Mouse (Mus musculus) thymus, adult 2 months (tissue): ENCODE results near the gene Trmt2a. TPM values are rescaled to one million over a fixed set of nuclear protein-coding genes. Genes with fewer than 3 reads are reported as not detected.

ENCODE experiments used
- DNase-seq: peaks from one replicate; pipeline ENCODE4 v3.0.0; 2021
- H3K27ac ChIP-seq: fragments of 200-500 bp; 2 replicates; pipeline ENCODE4 v1.5.1; 2012; ENCODE audit warnings: low read length, control low read depth; ENCODE audit not compliant: control insufficient read depth, insufficient read depth
- H3K27me3 ChIP-seq: fragments of 200-500 bp; 2 replicates; pipeline ENCODE4 v1.6.1; 2012; ENCODE audit warnings: mild to moderate bottlenecking, low read length, moderate library complexity, mixed read lengths; ENCODE audit not compliant: control insufficient read depth, insufficient read depth
- H3K36me3 ChIP-seq: fragments of 200-500 bp; 2 replicates; pipeline ENCODE4 v1.6.1; 2012; ENCODE audit warnings: mild to moderate bottlenecking, low read length, moderate library complexity; ENCODE audit not compliant: control insufficient read depth, insufficient read depth
- H3K4me1 ChIP-seq: fragments of 200-500 bp; replicated peaks from 2 replicates; pipeline ENCODE4 v1.6.1; 2012; ENCODE audit warnings: low read length; ENCODE audit not compliant: control insufficient read depth, insufficient read depth
- H3K4me3 ChIP-seq: fragments of 200-500 bp; 2 replicates; pipeline ENCODE4 v1.5.1; 2012; ENCODE audit warnings: mild to moderate bottlenecking, low read length, control low read depth, moderate library complexity; ENCODE audit not compliant: control insufficient read depth, insufficient read depth
- CTCF ChIP-seq: fragments of 200-500 bp; IDR thresholded peaks from 2 replicates; pipeline ENCODE4 v1.5.1; 2012; ENCODE audit warnings: mild to moderate bottlenecking, control low read depth, low read length, moderate library complexity, borderline replicate concordance; ENCODE audit not compliant: control insufficient read depth, poor library complexity, insufficient read depth; ENCODE audit errors: extremely low read depth
- POLR2A ChIP-seq: fragments of 200-500 bp; IDR thresholded peaks from 2 replicates; pipeline ENCODE4 v1.6.1; 2012; ENCODE audit warnings: mild to moderate bottlenecking, low read length, control low read depth, moderate library complexity; ENCODE audit not compliant: control insufficient read depth, poor library complexity, insufficient read depth; ENCODE audit errors: extremely low read depth
- WGBS: fragments of 180-500 bp; shearing (Covaris S2); methylation state at CpG from one replicate; pipeline ENCODE4 v1.1.7; 2018; 5-methylcytosine and 5-hydroxymethylcytosine counted together
- polyA plus RNA-seq: library from polyadenylated mRNA; depleted of rRNA; stranded (reverse); fragments of >200 nt; gene quantifications from 2 replicates; pipeline ENCODE4 v1.2.3, GENCODE M21; 2012

Gene Trmt2a
- polyA plus RNA-seq, 1 experiment = 98.4 TPM

DNA sequence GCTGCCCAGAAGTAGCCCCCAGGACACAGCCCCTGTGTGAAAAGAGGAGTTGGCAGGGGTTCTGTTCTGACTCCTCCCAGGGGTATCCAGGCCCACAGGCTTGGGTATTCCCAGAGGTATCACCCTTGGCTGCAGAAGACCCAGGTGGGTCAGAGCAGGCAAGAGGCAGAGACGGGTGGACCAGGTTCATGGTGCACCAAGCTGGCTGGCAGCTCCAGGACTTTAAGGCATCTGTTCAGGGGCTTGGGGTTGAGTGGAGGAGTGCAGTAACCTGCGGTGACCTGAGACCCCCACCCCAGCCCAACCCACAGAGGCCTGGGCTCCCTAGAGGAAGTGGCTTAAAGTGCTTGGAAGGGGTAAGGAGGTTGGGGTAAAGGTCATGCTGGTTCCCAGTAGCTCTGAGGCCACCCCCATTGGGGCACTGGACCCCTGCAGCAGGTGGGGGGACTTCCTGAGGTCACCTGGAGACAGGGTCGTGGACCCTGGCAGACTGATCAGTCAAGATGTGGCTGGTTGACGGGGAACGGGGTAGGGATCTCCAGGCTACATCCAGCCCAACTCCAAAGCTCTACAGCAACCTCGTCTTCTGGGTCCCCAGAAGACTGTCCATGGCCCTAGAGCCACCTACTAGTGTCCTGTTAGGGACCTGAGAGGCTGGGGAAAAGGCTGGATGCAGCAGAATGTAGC is 27.5 kb upstream of the Trmt2a start:
- no peak overlapping the region for H3K4me3 ChIP-seq
- TF ChIP-seq POLR2A = no peak
- H3K4me1 ChIP-seq = peaks cover 28% of the 10 kb centered on the region
- 83% methylated on average over 6 of the region's 6 CpGs for WGBS
- DNase-seq = no peak
- H3K27ac ChIP-seq = no peak overlapping the region; the same call in 1 of the 2 replicates
- H3K36me3 ChIP-seq = peaks cover 34% of the 10 kb centered on the region
- H3K27me3 ChIP-seq = no peaks in the 10 kb centered on the region

DNA sequence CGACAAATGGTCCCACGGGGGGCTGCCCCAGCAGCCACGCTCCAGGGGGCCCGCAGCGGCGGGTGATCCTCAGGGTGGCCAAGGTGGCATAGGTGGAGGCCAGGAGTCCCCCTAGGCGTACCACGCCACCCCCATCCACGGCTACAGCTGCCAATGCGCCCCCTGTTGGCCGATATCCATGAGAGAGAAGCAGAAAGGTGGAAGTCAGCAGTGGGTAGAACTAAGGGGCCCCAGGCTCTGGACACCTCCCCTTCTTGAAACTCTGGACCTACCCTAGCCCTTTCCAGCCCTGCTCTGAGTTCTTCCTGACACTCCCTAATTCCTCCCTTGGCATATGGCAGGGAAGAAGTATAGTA is 27.0 kb upstream of the Trmt2a start:
- Histone ChIP-seq H3K4me3 (no peak overlapping the region), H3K4me1 (peaks cover 28% of the 10 kb centered on the region), H3K36me3 (peaks cover 39% of the 10 kb centered on the region), H3K27me3 (no peaks in the 10 kb centered on the region), H3K27ac (no peak overlapping the region)
- 86% methylated on average over 11 of the region's 11 CpGs for WGBS
- TF ChIP-seq POLR2A = no peak
- peak; percentile 33; the same call in 1 of the 2 replicates for TF ChIP-seq CTCF
- DNase-seq = no peak

DNA sequence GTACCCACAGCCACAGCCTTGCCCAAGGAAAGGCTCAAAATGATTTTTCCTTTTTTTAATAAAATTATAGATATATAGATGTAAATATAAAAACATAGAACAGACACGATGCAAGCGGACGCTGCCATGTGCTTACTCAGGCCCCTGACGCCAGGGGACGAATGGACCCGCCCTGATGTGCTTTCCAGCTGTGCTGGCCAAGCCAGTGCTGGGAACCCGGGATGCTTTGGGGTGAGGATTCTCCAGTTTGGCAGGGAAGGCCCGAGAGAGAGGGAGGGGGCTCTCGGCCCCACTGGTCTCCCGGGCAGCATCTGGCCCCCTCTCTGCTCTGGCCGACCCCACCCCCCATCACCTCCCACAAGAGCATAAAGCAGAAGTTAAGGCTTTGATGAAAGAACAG is 26.3 kb upstream of the Trmt2a start:
- DNase-seq = no peak
- Histone ChIP-seq H3K4me1 (peaks cover 28% of the 10 kb centered on the region), H3K27me3 (no peaks in the 10 kb centered on the region), H3K4me3 (no peak overlapping the region), H3K36me3 (peaks cover 44% of the 10 kb centered on the region), H3K27ac (no peak overlapping the region)
- TF ChIP-seq CTCF (no peak), POLR2A (no peak)
- 86% methylated on average over 11 of the region's 11 CpGs for WGBS

DNA sequence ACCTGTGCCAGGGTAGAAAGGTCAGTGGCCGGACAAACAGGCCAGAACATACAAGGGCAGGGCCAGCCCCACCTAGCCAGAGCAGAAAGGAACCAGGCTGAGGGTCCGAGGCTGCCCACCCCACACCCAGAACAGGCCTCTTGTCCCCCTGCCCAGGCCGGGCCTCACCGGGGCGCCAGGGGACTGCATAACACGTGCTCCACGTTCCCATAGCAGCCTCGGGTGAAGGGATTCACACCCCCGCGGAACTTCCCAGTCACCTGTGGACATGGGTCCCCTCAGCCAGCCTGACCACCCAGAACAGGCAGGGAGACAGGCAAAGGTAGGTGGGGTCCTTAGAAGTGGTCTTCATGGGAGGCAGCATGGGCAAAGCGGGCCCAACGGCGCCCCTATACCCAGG is 21.3 kb upstream of the Trmt2a start:
- DNase-seq = no peak
- TF ChIP-seq POLR2A (no peak), CTCF (no peak)
- H3K27ac ChIP-seq = no peak overlapping the region
- H3K27me3 ChIP-seq = no peaks in the 10 kb centered on the region
- H3K4me1 ChIP-seq = peaks cover 36% of the 10 kb centered on the region
- 98% methylated on average over 13 of the region's 13 CpGs for WGBS
- H3K36me3 ChIP-seq = peaks cover 51% of the 10 kb centered on the region
- no peak overlapping the region for H3K4me3 ChIP-seq

DNA sequence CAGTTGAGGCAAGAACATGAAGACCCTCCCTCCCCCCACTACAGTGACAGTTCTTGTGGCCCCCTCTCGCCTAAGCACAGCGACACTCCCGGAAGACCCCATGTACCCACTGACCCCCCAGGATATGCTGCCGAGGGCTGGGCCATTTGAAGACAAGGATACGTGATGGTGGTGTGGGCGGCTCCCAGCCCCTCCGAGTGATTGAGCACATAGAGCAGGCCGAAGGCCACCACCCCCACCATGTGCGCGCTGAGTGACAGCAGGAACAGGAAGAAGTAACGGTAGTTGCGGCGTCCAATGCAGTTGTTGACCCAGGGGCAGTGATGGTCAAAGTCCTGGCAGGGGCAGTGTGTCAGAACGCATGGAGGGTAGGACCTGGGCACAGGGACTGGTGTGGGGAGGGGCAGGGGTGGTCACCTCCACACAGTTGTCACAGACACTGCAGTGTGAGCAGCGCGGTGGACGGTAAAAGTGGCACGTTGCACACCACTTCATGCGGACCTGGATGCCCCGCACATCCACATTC is 20.5 kb upstream of the Trmt2a start:
- H3K4me3 ChIP-seq = no peak overlapping the region
- no peak for DNase-seq
- H3K4me1 ChIP-seq = peaks cover 40% of the 10 kb centered on the region
- H3K27me3 ChIP-seq = no peaks in the 10 kb centered on the region
- H3K27ac ChIP-seq = no peak overlapping the region
- H3K36me3 ChIP-seq = peaks cover 46% of the 10 kb centered on the region
- TF ChIP-seq CTCF (no peak), POLR2A (no peak)
- WGBS = 99% methylated on average over 20 of the region's 20 CpGs

DNA sequence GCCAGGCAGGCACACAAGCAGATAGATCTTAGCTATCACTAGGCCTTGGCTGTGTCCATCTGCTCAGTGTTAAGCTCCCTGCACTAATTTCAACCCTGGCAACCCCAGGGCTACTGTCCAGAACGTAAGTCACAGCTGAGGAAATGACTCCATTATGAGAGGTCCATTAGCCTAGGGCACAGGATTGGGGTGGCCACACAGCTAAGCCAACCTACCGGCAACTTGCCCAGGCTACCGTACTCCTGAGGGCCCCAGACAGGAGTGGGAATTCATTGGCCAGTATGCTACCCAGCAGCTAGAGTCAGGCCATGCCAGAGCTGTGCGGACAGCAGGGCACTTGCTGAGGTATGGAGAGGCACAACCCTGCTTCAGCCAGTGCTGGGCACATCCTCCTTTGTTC is 19.6 kb upstream of the Trmt2a start:
- no peak overlapping the region for H3K27ac ChIP-seq
- WGBS = 98% methylated on average over 4 of the region's 4 CpGs

More for the DNA sequence above, 19.6 kb upstream of the Trmt2a start:
- Histone ChIP-seq H3K4me3 (no peak overlapping the region), H3K27me3 (no peaks in the 10 kb centered on the region), H3K4me1 (peaks cover 47% of the 10 kb centered on the region), H3K36me3 (peaks cover 39% of the 10 kb centered on the region)
- no peak for DNase-seq
- no peak for TF ChIP-seq POLR2A
- no peak for TF ChIP-seq CTCF
